Mouse (Mus musculus) lung, embryonic 14.5 days (tissue): ENCODE results near the gene Slc4a4. TPM values are rescaled to one million over a fixed set of nuclear protein-coding genes. Genes with fewer than 3 reads are reported as not detected.
A peak's percentile ranks its signal among the peaks of the same experiment; 100 is the strongest.

Source experiments
- ATAC-seq: fragments of 200-750 bp; cut with Nextera tagmentation; 2 replicates; pipeline ENCODE4 v1.8.0; 2017; ENCODE audit warnings: mild to moderate bottlenecking, moderate TSS enrichment, moderate library complexity; ENCODE audit not compliant: insufficient read depth
- DNase-seq: peaks from one replicate; pipeline ENCODE4 v3.0.0-alpha.2; 2015
- H3K27ac ChIP-seq: fragments of 300-500 bp; sonication (generic); 2 replicates; pipeline ENCODE4 v1.5.1; 2014; ENCODE audit warnings: low read depth, mild to moderate bottlenecking, moderate library complexity
- H3K27me3 ChIP-seq: fragments of 300-500 bp; sonication (generic); 2 replicates; pipeline ENCODE4 v1.6.1; 2014; ENCODE audit warnings: low read length, control low read depth; ENCODE audit not compliant: insufficient read depth
- H3K36me3 ChIP-seq: fragments of 300-500 bp; sonication (generic); 2 replicates; pipeline ENCODE4 v1.6.1; 2014; ENCODE audit warnings: control low read depth; ENCODE audit not compliant: insufficient read depth
- H3K4me1 ChIP-seq: fragments of 300-500 bp; sonication (generic); 2 replicates; pipeline ENCODE4 v1.6.1; 2014; ENCODE audit warnings: antibody characterized with exemption, control low read depth; ENCODE audit not compliant: insufficient read depth
- H3K4me2 ChIP-seq: fragments of 300-500 bp; sonication (generic); 2 replicates; pipeline ENCODE4 v1.6.1; 2014; ENCODE audit warnings: mild to moderate bottlenecking
- H3K4me3 ChIP-seq: fragments of 300-500 bp; sonication (generic); 2 replicates; pipeline ENCODE4 v1.5.1; 2014; ENCODE audit warnings: low read depth, low read length
- H3K9ac ChIP-seq: fragments of 300-500 bp; sonication (generic); 2 replicates; pipeline ENCODE4 v1.6.1; 2014
- H3K9me3 ChIP-seq: fragments of 300-500 bp; sonication (generic); 2 replicates; pipeline ENCODE4 v1.6.1; 2016; ENCODE audit warnings: low read depth, low read length, control low read depth
- CTCF ChIP-seq: IDR thresholded peaks from 2 replicates; pipeline ENCODE4 v1.5.1; 2016; ENCODE audit warnings: antibody characterized with exemption, low read depth
- WGBS: fragments of 180-500 bp; shearing (Covaris S2); extraction: QIAGEN DNeasy Blood & Tissue Kit; methylation state at CpG from one replicate; pipeline ENCODE4 v1.1.7; 2014; 5-methylcytosine and 5-hydroxymethylcytosine counted together
- polyA plus RNA-seq: library from polyadenylated mRNA; unstranded; fragments of >200 nt; fragmentation: Nextera tagmentation; extraction: Ambion mirVana; gene quantifications from 2 replicates; pipeline ENCODE4 v1.2.1, GENCODE M21; 2014

Slc4a4 gene
- polyA plus RNA-seq, 1 experiment from 2014 or later: 5.2 TPM

GRCm38 (mm10) chr5:88930129-88930528, 43.5 kb downstream of the Slc4a4 start:
- TF ChIP-seq CTCF: no peak
- Histone ChIP-seq H3K4me1 (peaks cover 31% of the 10 kb centered on the region), H3K4me2 (peak overlapping the region; percentile 52), H3K9ac (no peak overlapping the region), H3K27ac (peak overlapping the region; percentile 25; the same call in 1 of the 2 replicates), H3K9me3 (no peaks in the 10 kb centered on the region), H3K36me3 (no peaks in the 10 kb centered on the region), H3K4me3 (no peak overlapping the region), H3K27me3 (no peaks in the 10 kb centered on the region)
- WGBS: 53% methylated on average over 5 of the region's 5 CpGs
- ATAC-seq (peak; percentile 33; the same call in 1 of the 2 replicates), DNase-seq (no peak)

GRCm38 (mm10) chr5:88930611-88931010, 44.0 kb downstream of the Slc4a4 start:
- peak; percentile 12; the same call in 1 of the 2 replicates for ATAC-seq
- H3K9ac ChIP-seq: no peak overlapping the region
- H3K27ac ChIP-seq: peak overlapping the region; percentile 25; the same call in 1 of the 2 replicates
- 18% methylated on average over 11 of the region's 11 CpGs for WGBS
- peaks cover 31% of the 10 kb centered on the region for H3K4me1 ChIP-seq
- H3K4me2 ChIP-seq: no peak overlapping the region
- no peaks in the 10 kb centered on the region for H3K9me3 ChIP-seq
- no peak for TF ChIP-seq CTCF
- H3K36me3 ChIP-seq: no peaks in the 10 kb centered on the region
- H3K4me3 ChIP-seq: no peak overlapping the region
- peak; percentile 61 for DNase-seq
- no peaks in the 10 kb centered on the region for H3K27me3 ChIP-seq

DNA sequence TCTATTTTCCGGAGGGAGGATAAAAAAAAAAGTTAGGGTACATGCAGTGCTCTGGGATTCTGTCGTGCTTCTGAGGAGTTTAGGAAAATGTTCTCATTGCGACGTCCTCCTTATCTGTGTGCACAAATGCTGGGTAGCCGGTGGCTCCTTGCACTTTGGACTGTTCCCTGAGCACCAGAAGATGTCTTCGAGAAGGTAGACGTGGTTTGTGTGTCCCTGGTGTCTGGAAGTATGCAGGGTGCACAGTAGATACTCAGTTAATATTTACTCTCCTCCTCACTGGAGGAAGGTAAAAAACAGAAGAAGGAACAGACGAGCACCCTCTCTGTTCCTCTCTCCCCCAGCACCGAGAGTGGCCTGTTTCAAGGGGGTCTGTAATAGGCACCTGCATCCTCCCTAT, 44.6 kb downstream of the Slc4a4 start:
- no peaks in the 10 kb centered on the region for H3K27me3 ChIP-seq
- no peak for ATAC-seq
- H3K4me1 ChIP-seq: peaks cover 31% of the 10 kb centered on the region
- peak overlapping the region; percentile 25; the same call in 1 of the 2 replicates for H3K27ac ChIP-seq
- no peak overlapping the region for H3K9ac ChIP-seq
- H3K4me3 ChIP-seq: no peak overlapping the region
- no peak for DNase-seq
- 74% methylated on average over 9 of the region's 9 CpGs for WGBS
- no peak for TF ChIP-seq CTCF
- no peaks in the 10 kb centered on the region for H3K9me3 ChIP-seq
- H3K4me2 ChIP-seq: no peak overlapping the region
- no peaks in the 10 kb centered on the region for H3K36me3 ChIP-seq

DNA sequence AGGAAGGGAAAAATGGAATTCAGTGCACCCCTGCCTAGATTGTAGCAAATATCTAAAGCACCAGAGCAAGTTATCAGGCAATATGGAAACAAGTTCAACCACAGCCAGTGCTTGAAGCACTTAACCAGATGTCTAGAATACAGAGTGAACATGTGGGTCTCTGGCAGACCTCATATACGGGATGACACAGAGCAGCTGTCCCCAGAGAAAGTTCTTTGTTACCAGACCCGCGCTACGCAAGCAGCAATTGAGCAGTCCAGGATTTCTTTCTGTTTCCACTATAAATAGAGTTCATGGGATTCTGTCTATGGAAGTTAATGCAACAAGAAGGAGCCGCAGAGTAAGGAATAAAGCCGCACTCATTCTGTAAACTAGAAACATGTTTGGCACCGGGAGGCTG, 46.8 kb downstream of the Slc4a4 start:
- peak; percentile 60 for ATAC-seq
- Histone ChIP-seq H3K9ac (no peak overlapping the region), H3K27ac (peak overlapping the region; percentile 51; the same call in 1 of the 2 replicates), H3K4me2 (peak overlapping the region; percentile 31; the same call in 1 of the 2 replicates), H3K9me3 (no peaks in the 10 kb centered on the region), H3K4me3 (no peak overlapping the region), H3K4me1 (peaks cover 31% of the 10 kb centered on the region), H3K27me3 (no peaks in the 10 kb centered on the region), H3K36me3 (no peaks in the 10 kb centered on the region; the same call in 1 of the 2 replicates)
- DNase-seq: peak; percentile 83
- 35% methylated on average over 7 of the region's 7 CpGs for WGBS
- TF ChIP-seq CTCF: no peak

DNA sequence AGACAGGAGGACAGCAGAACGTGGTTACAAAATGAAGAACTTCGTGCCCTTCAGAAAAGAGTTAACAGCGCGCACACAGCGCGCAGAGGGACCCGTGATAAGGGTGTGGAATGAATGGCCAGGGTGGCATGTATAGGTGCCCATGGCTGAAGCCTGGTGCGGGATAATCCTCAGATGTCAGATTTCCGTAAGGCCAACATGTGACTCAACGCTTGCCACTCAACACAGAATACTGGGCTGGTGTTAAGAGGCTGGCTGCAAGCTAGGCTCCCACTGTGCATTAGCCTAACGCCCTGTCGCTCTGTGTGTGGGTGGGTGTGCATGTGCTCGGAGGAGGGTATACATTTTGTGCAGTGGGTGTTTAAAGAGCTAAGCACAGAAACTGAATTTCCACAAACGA, 47.3 kb downstream of the Slc4a4 start:
- peak overlapping the region; percentile 31; the same call in 1 of the 2 replicates for H3K4me2 ChIP-seq
- WGBS: 72% methylated on average over 14 of the region's 14 CpGs
- no peak for ATAC-seq
- H3K27ac ChIP-seq: peak overlapping the region; percentile 51; the same call in 1 of the 2 replicates
- no peak for TF ChIP-seq CTCF
- no peak overlapping the region for H3K4me3 ChIP-seq
- H3K9ac ChIP-seq: 0 out of 2 replicates have a peak overlapping the region, but pooled peaks have one; percentile 3
- H3K9me3 ChIP-seq: no peaks in the 10 kb centered on the region
- H3K27me3 ChIP-seq: no peaks in the 10 kb centered on the region
- peaks cover 29% of the 10 kb centered on the region for H3K4me1 ChIP-seq
- no peak for DNase-seq
- H3K36me3 ChIP-seq: no peaks in the 10 kb centered on the region; the same call in 1 of the 2 replicates

GRCm38 (mm10) chr5:88938208-88938607, 51.6 kb downstream of the Slc4a4 start:
- WGBS: 61% methylated on average over 1 of the region's 1 CpGs
- no peaks in the 10 kb centered on the region; the same call in 1 of the 2 replicates for H3K36me3 ChIP-seq
- ATAC-seq: no peak
- H3K4me2 ChIP-seq: no peak overlapping the region
- H3K27ac ChIP-seq: no peak overlapping the region
- no peak overlapping the region for H3K9ac ChIP-seq
- no peaks in the 10 kb centered on the region for H3K9me3 ChIP-seq
- DNase-seq: no peak
- no peak overlapping the region for H3K4me3 ChIP-seq
- no peaks in the 10 kb centered on the region for H3K27me3 ChIP-seq
- TF ChIP-seq CTCF: no peak
- H3K4me1 ChIP-seq: peaks cover 5% of the 10 kb centered on the region

- 65% methylated on average over 6 of the region's 6 CpGs for WGBS
- ATAC-seq: peak; percentile 32; the same call in 1 of the 2 replicates
- H3K9ac ChIP-seq: no peak overlapping the region
These were observed 52.5 kb downstream of the Slc4a4 start for GRCm38 (mm10) chr5:88939151-88939550.

More at GRCm38 (mm10) chr5:88939151-88939550, 52.5 kb downstream of the Slc4a4 start:
- no peak for DNase-seq
- no peak overlapping the region for H3K27ac ChIP-seq
- H3K9me3 ChIP-seq: no peaks in the 10 kb centered on the region
- no peaks in the 10 kb centered on the region for H3K27me3 ChIP-seq
- H3K4me2 ChIP-seq: no peak overlapping the region
- no peak for TF ChIP-seq CTCF
- H3K36me3 ChIP-seq: no peaks in the 10 kb centered on the region; the same call in 1 of the 2 replicates
- no peak overlapping the region for H3K4me3 ChIP-seq
- H3K4me1 ChIP-seq: peaks cover under 1% of the 10 kb centered on the region; the same call in 1 of the 2 replicates
